Mouse (Mus musculus) telencephalon, adult 2 months (tissue): ENCODE results near the gene Caln1.

Source experiments
- DNase-seq: peaks from one replicate; pipeline ENCODE4 v3.0.0-alpha.2; 2011; ENCODE audit warnings: low read depth, low spot score

Caln1 gene

DNA sequence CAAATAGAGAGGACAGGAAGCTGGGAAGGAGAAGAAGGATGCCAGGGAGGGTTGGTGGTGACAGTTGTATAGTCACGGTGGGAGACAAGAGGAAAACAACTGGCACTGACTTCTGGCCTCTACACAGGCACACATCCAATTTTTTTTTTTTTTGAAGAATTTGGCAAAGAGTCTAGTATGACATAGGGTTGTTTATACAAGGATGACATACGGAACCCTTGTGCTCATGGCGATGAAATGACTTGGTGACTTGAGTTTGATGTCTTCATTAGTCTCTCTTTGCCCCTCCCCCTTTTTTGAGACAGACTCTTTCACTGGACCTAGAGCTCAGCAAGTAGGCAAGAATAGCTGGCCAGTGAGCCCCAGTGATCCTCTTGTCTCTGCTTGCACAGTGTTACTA lies 322.1 kb downstream of the Caln1 start:
- DNase-seq, result no peak

DNA sequence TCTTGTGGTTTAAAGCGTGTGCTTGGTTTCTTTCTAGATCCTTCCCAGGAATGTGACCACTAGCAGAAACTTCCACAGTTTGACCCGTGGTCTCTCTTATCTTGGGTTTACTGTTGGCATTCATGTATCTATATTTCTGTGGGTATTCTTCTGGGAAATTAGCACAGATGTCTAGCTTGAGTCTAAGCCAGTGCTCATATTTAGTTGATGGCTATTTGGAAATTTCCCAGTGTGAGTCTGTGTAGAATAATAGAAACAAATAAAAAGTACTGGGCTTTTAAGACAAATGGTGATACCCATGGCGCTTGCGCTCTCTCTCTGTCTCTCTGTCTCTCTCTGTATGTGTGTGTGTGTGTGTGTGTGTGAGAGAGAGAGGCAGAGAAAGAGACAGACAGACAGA lies 330.2 kb downstream of the Caln1 start:
- DNase-seq, result no peak

DNA sequence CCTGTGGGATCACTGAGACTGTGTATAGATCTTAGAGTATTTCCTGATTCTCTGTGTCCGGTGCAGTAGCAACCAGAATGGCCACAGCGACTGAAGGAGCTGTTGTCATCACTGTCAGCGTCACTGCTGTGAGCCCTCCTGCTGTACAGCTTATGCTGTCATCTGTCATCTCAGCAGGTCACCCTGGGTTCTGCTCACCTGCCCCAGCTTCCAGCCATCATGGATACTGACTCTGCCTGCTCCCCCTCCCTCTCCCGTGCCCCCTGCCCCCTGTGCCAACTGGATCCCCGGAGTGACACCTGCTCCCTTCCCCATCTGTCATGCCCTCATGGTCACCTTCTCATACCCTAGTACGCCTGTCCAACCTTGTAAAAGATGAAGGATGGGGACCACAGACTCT lies 332.5 kb downstream of the Caln1 start:
- DNase-seq, result no peak

DNA sequence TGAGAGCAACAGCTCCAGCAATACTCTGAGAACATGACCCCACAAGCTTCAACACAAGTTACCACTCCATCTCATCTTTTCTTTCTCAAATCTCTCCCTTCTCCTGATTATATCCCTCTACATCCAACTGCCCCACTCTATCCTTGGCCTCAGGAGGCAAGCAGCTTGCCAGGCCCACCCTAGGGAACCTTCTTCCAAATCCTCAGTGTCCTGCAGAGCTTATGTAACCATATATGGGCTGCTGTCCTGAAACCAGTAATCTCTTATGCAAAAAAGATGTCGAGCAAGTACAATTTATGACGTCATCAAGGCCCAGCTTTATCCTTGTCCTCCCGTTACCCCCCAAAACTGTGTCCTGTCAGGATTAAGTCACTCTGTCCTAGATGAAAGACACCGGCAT lies 333.1 kb downstream of the Caln1 start:
- no peak for DNase-seq

DNA sequence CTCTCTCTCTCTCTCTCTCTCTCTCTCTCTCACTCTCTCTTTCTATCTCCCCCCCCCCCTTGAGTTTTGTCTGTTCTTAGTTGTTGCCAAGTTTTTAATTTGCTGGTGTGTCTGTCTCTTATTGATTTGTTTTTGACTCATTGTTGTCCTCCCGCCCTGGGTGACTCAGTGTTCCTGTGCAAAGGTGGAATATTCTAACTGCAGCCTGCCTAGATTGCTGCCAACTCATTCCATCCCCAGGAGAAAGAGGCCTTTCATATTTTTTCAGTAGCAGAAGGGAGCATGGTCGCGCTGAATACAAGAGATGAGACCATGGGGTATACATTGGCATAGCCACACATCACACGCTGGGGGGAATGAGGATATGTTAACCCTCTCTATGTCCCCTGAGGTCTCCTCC lies 335.6 kb downstream of the Caln1 start:
- DNase-seq, result no peak

DNA sequence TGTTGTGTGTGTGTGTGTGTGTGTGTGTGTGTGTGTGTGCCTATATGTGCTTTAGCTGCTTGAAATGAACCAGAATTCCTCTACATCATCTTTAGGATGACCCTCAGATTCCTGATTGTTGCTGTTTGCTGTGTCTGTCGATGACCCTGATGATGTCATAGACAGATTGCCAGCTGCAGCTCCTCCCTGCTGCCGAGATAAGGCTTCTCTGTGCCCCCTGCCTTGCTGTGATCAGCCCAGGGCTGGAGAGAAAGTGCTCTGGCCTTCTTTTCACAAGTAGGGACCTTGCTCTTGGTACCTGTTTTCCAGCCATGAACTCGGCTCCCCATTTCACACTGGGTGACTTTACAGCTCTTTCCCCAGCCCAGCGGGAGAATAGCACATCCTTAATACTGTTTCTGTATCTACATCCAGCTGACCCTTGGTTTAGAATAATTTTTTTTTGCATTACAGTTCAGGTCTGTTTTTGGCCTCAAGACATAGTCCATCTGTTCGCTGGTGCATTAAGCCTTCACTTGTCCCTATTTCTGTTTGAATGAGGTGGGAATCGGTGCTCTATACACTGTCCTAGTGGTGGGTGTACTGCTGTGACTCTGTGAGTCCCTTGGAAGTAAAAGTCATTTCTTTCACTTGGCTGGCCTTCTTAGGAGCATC lies 337.1 kb downstream of the Caln1 start:
- DNase-seq, result no peak

DNA sequence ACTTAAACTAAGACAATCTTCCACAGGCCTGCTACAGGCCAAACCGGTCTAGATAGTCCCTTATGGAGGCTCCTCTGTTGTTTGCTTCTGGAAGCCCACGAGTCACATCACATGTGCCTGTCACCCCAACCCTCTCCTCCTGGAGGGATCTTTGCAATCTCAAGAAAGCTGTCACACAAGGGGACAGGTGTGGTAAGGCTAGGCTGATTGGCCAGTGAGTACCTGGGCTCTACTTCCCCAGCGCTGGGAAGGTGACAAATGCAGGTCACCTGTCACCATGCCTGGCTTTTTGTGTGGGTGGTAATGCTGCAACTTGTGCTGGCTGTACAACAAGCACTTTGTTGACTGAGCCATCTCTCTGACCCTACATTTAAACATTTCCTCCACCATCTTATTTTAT lies 338.5 kb downstream of the Caln1 start:
- no peak for DNase-seq

DNA sequence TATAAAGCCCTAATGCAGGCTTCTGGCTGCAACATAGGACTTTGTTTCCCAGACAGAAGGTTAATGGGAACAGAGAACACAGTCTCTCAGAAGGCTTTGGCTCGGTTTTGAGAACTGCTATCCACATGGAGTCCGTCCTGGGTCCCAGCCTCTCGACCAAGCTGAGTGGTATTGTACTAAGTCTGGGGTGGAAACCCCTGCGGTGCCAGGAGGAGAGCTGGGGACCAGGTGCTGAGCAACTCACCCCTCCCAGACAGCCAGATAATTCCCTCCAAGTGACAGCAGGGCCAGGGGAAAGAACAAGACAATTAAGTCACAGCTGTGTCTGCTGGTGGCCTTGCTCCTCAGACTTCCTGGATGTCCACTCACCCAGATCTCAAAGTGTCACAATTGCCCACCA lies 339.4 kb downstream of the Caln1 start:
- no peak for DNase-seq

DNA sequence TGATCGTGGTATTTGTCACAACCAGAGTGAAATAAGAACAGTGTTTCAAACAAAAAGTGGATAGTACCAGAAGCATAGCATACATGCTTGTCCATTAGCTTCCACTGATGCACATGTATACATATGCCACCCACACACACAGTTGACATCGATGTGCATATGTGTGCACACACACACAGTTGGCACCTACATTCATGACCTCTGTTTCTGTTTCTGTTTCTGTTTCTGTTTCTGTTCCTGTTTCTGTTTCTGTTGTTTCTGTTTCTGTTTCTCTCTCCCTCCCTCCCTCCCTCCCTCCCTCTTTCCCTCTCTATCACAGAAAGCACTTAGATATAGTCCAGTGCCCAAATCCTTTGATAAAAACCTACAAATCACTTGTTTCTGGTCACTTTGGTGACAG lies 342.4 kb downstream of the Caln1 start:
- no peak for DNase-seq

DNA sequence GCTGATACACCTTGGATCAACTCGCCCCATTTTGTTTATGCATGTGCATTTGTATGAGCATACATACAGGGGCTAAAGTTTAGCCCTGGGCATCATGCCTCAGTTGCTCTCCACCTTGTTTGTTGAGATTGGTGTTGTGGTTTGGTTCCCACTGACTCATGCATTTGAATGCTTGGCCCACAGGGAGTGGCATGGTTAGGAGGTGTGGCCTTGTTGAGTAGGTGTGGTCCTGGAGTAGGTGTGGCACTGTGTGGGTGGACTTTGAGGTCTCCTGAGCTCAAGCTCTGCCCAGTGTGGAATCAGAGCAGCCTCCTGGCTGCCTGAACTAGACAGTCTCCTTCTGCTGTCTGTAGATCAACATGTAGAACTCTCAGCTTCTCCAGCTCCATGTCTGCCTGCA lies 343.0 kb downstream of the Caln1 start:
- DNase-seq, result no peak

DNA sequence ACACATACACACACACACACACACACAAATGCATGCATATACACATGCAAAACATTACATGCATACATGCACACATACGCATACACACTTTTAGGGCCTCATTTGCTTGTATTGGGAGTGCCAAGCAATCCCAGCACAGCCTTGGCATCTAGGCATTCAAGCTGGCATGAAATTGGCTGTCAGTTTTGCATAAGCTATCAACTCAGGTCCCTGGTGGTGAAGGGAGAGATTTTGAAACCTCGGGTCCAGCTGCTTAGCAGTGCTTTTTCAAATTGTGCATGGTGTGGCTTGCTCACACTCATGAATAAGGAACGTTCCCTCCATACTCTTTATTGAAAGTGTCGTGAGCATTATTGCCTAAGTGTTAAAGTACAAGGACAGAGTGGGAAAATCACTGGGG lies 345.9 kb downstream of the Caln1 start:
- DNase-seq, result no peak

DNA sequence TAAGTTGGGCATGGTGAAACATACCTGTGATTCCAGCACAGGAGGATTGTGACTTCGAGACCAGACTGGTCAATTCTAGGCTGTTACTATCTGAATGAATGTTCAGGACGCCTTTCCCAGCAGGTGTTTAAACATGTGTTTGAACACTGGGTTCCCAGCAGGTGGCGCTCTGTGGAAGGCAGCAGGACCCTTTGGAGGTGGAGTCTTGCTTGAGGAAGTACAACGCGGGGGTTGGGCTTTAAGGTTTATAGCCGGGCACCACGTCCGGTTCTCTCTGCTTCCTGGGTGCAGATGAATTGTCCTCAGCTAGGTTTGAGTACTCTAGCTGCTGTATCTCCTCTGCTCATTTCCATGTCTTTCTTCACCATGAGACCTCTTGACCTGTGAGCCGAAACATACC lies 349.1 kb downstream of the Caln1 start:
- no peak for DNase-seq

DNA sequence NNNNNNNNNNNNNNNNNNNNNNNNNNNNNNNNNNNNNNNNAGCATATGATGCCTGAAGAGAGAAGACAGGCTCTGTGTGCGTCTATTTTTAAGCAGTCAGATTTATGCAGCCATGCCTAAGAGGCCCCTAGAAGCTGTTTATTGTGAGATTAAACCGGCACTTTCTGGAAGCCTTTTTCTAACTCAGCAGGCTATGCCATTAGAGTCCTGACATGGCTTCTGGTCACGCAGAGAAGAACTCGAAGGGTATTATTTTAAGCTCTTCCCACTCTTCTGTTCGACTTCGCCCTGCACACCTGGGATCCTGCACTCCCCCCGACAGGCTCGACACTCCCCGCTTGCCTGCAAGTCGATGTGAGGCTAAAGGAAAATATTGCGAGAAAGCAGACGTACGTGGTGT lies 372.9 kb downstream of the Caln1 start:
- DNase-seq, result no peak

DNA sequence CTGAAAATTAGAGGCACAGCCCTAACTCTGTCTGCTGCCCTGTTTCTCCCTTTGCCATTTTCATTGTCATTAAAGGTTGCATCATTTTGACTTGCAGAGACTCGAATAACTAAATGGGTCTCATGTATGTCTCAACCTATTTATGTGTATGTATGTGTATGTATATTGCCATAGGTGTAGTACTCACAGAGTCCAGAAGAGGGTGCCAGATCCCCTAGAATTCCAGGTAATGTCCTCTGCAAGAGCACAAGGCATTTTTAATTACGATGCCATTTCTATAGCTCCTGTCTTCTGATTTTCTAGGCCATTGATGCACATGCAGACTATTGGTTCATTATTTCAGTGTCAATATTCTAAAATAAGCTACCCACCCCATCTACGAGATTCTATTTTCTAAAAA lies 388.3 kb downstream of the Caln1 start:
- DNase-seq, result no peak

DNA sequence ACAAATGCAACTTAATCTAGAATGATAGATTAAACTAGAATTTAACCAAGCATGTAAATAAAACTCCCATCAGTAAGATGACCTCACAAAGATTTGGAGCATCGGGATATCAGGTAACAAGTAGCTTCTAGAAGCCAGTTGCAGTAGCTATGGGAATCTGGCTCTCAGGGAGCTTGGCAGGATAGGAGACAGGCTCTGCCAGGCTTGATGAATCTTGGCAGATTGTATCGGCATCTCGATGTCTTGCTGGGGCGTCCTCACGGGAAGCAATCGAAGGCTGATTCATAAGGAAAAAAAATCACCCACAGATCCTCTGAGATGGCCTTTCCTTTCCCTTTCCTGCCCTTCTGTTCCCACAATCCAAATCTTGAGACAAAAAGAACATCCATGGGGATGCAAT lies 396.5 kb downstream of the Caln1 start:
- DNase-seq, result peak; percentile 44

DNA sequence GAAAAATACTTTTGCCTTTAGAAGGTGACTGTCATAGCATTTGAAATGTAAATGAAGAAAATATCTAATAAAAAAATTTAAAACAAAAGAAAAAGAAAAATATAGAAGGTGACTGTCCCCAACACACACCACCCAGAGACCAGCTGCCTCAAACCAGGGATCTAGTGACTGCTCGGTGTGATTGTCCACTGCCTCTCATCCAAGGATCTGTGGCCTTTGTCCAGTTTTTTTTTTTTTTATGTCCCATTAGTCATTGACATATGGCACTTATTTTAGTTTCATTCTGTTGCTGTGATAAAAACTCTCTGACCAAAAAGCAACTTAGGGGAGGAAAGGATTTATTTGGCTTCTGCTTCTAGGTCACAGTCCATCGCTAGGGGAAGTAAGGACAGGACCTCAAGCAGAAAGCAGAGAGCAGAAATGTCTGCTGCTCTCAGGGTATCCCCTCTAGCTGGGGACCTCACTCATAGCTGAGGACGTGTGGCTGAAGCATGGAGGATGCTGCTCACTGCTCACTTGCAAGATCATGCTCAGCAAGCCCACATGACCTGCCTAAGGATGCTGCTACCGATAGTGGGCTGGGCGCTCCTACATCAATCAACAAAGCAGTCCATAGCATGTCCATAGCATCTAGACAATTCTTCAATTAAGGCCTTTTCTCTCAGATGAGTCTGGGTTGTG lies 401.9 kb downstream of the Caln1 start:
- no peak for DNase-seq

DNA sequence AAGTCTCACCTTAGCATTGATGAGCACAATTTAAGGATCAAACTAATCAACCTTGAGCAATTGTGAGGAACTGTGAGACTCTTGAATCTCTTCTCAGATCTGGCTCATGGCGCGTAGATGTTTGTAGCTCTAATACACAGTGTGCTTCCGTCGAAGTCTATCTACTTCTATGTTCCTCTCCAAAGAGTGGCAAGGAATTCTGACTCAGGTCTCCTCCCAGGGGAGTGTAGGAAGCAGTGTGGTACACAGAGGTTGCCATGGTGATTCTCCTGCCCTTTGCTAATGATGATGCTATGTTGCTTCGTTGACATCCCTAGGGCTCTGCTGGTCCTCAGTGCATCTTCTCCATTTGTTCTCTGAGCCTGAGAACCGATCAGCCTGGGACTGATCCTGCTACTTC lies 403.2 kb downstream of the Caln1 start:
- DNase-seq, result no peak

DNA sequence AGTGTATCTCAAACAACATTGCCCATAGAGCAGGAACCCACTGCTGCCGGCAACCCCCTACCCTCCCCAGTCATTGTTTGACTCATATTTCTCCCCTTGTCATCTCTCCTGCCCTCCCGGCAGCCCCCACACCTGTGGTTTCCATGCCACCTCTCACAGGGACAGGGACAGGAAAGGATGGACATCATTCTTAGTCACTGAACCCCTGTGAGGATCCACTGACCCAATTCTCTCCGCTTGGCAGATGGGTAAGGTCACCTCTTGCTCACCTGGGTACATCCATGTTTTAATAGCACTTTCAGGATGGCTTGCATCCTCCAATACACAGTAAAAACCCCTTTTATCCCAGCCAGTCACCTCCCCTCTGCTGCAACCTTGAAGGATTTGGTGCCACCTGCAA lies 405.7 kb downstream of the Caln1 start:
- no peak for DNase-seq

DNA sequence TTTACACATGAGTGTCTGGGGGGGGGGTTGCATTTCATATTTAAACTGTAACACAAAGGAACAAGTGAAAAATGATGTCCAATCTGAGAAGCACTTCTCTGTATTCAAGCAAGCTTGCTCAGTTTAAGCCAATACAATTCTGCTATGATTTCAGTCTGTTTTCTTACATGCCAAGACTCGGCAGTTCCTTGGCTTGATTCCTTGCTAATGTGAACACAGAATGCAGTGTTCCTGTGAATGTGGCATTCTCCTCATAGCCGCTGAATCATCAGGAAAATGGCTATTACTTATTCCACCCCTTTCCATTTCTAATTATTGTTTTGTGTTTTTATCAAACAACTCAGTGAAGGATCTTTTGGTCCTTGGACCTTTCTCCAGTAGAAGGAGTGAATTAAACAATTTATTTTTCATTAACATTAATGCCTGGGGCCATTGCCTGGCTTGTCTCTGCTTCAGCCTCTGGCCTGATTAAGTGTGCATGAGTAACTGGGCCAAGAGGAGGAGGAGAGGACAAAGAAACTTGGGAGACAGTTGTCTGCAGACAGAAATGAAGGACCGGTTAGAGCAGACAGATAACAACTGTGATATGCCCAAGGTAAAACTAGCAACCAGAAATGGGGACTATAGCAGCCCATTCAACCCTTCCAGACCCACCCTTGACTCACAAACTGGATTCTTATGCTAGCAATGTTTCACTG lies 423.6 kb downstream of the Caln1 start:
- DNase-seq, result peak; percentile 74

DNA sequence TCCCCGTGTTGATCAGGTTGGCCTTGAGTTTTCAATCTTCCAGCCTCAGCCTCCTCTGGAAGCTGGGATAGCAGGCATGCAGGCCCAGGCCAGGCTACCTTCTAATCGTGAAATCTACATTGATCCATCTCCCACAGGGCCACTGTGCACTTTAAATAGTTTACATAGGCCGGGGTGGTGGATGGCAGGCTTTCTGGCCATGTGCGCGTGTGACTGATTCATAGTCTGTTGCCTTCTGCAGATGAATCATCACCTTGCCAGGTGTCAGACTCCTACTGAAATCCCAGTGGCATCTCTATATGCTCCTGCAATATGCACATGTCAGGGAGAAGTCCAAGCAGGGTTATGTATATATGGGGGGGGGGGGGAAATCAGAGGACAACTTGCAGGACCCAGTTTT lies 428.5 kb downstream of the Caln1 start:
- DNase-seq, result peak; percentile 52

DNA sequence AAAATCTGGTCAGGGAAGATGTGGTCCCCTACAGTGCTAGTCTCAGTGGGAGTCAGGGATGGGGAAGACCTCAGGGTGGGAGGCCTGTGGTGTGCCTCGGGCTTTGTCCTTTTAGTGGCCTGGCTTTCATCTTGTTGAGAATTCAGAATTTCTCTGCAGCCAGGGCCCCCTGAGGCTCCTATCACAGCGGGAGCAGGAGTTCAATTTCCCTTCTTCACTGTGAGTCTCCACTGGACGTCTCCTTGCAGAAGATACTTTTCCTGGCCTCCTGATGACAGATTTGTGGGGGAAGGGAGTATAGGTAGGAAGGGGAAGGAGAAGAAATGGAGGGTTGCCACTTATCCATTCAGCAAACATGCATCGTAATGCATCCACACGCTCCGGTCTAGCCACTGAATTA lies 441.1 kb downstream of the Caln1 start:
- DNase-seq, result no peak

DNA sequence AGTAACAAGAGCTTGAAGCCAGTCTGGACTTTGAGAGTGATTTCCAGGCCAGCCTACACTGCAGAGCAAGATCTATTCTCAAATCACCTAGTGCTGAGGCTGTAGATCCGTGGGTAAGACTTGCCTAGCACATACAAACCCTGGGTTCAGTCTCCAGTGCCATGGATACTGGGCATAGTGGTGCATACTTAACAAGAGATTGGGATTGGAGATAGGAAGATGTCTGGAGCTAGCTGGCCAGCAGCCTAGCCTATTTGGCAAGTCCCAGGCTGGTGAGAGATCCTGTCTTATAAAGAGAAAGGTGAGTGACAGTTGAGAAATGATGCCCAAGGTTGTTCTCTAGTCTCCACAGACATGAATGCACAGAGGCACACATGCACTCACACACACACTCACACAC lies 441.6 kb downstream of the Caln1 start:
- DNase-seq, result no peak

DNA sequence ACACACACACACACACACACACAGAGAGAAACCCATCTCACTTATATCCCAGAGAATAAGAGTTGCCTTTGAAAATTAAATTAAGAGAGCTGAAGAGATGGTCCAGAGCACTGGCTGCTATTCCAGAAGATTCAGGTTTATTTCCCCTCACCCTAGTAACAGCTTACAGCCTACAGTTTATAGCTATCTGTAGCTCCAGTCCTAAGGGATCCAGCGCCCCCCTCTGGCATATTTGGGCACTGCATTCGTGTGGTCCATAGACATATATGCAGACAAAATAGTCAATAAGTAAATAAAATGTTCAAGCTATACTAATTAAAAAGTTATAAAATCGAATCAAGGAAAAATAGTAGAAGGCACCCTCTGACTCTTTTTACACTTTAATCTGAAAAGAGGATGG lies 442.0 kb downstream of the Caln1 start:
- DNase-seq, result no peak
